Mouse (Mus musculus) liver, embryonic 16.5 days (tissue): ENCODE results near the gene Gzmb. TPM values are rescaled to one million over a fixed set of nuclear protein-coding genes. Genes with fewer than 3 reads are reported as not detected.

Experiments used
- ATAC-seq: fragments of 200-750 bp; cut with Nextera tagmentation; 2 replicates; pipeline ENCODE4 v1.8.0; 2017; ENCODE audit warnings: low read depth, mild to moderate bottlenecking, moderate number of reproducible peaks, moderate library complexity
- H3K27ac ChIP-seq: fragments of 300-500 bp; sonication (generic); 2 replicates; pipeline ENCODE4 v1.5.1; 2014; ENCODE audit warnings: mild to moderate bottlenecking, low read length
- H3K27me3 ChIP-seq: fragments of 300-500 bp; sonication (generic); 2 replicates; pipeline ENCODE4 v1.6.1; 2014; ENCODE audit warnings: low read depth, low read length, mixed read lengths; ENCODE audit not compliant: control insufficient read depth, insufficient read depth
- H3K36me3 ChIP-seq: fragments of 300-500 bp; sonication (generic); 2 replicates; pipeline ENCODE4 v1.6.1; 2014; ENCODE audit warnings: mild to moderate bottlenecking; ENCODE audit not compliant: control insufficient read depth, insufficient read depth
- H3K4me1 ChIP-seq: fragments of 300-500 bp; sonication (generic); 2 replicates; pipeline ENCODE4 v1.6.1; 2014; ENCODE audit warnings: low read depth, low read length, mixed read lengths; ENCODE audit not compliant: control insufficient read depth
- H3K4me2 ChIP-seq: fragments of 300-500 bp; sonication (generic); 2 replicates; pipeline ENCODE4 v1.6.1; 2014; ENCODE audit warnings: low read depth, low read length, mixed read lengths
- H3K4me3 ChIP-seq: fragments of 300-500 bp; sonication (generic); 2 replicates; pipeline ENCODE4 v1.5.1; 2014; ENCODE audit warnings: low read depth, mild to moderate bottlenecking, low read length
- H3K9ac ChIP-seq: fragments of 300-500 bp; sonication (generic); 2 replicates; pipeline ENCODE4 v1.6.1; 2014; ENCODE audit warnings: low read depth, low read length
- H3K9me3 ChIP-seq: fragments of 300-500 bp; sonication (generic); replicated peaks from 2 replicates; pipeline ENCODE4 v1.6.1; 2016; ENCODE audit warnings: low read length; ENCODE audit not compliant: control insufficient read depth
- whole genome bisulfite sequencing: fragments of 180-500 bp; shearing (Covaris S2); extraction: QIAGEN DNeasy Blood & Tissue Kit; methylation state at CpG from one replicate; pipeline ENCODE4 v1.1.7; 2014; ENCODE audit not compliant: insufficient replicate concordance; 5-methylcytosine and 5-hydroxymethylcytosine counted together
- polyA plus RNA-seq: library from polyadenylated mRNA; unstranded; fragments of >200 nt; fragmentation: Nextera tagmentation; extraction: Ambion mirVana; gene quantifications from 2 replicates; pipeline ENCODE4 v1.2.1, GENCODE M21; 2015

Gzmb gene
- polyA plus RNA-seq, 1 experiment from 2014 or later: 0.83 TPM

- Histone ChIP-seq H3K36me3 (no peaks in the 10 kb centered on the region), H3K4me2 (no peak within 1 kb of the TSS), H3K27ac (no peak within 1 kb of the TSS), H3K4me3 (no peak within 1 kb of the TSS), H3K9me3 (no peaks in the 10 kb centered on the region), H3K9ac (no peak within 1 kb of the TSS), H3K27me3 (no peaks in the 10 kb centered on the region), H3K4me1 (no peaks in the 10 kb centered on the region)
- 27% methylated on average over 2 of the region's 2 CpGs for WGBS
- ATAC-seq: no peak
These were observed 27.5 kb downstream of the Gzmb start, which contains the start of gene Gzmc for GRCm38 (mm10) chr14:56234556-56234955. Gene Gzmc (minus strand): TSS chr14:56234656.

- 60% methylated on average over 4 of the region's 4 CpGs for WGBS
- H3K27ac ChIP-seq: no peak within 1 kb of the TSS
- H3K4me2 ChIP-seq: no peak within 1 kb of the TSS
- no peaks in the 10 kb centered on the region for H3K4me1 ChIP-seq
- no peak within 1 kb of the TSS for H3K4me3 ChIP-seq
- H3K9ac ChIP-seq: no peak within 1 kb of the TSS
- H3K9me3 ChIP-seq: no peaks in the 10 kb centered on the region
- ATAC-seq: no peak
- H3K27me3 ChIP-seq: no peaks in the 10 kb centered on the region
- no peaks in the 10 kb centered on the region for H3K36me3 ChIP-seq
These were observed 50.7 kb downstream of the Gzmb start, which contains the start of gene Gzmf for GRCm38 (mm10) chr14:56211317-56211716. Gene Gzmf (minus strand): TSS chr14:56211417.

Other genes with a start within 250 kb of the Gzmb start
- 0.09 TPM in 1 of 2 replicates, not detected in the other for gene Mcpt1, start 244.3 kb downstream of the Gzmb start, polyA plus RNA-seq
- gene Mcpt9, start 231.8 kb downstream of the Gzmb start, polyA plus RNA-seq: not detected in 2 replicates
- gene Mcpt2, start 220.2 kb downstream of the Gzmb start, polyA plus RNA-seq: 0.12 and 0.15 TPM in 2 replicates
- gene Mcpt4, start 199.9 kb downstream of the Gzmb start, polyA plus RNA-seq: 0.19 TPM in 1 of 2 replicates, not detected in the other
- 4.3 and 7.3 TPM in 2 replicates for gene Mcpt8, start 177.0 kb downstream of the Gzmb start, polyA plus RNA-seq
- gene Ctsg, start 159.7 kb downstream of the Gzmb start, polyA plus RNA-seq: 34.2 and 40.5 TPM in 2 replicates
- gene Gzme, start 141.6 kb downstream of the Gzmb start, polyA plus RNA-seq: not detected in 2 replicates
- not detected in 2 replicates for gene Gzmd, start 129.7 kb downstream of the Gzmb start, polyA plus RNA-seq
- gene Gzmg, start 102.7 kb downstream of the Gzmb start, polyA plus RNA-seq: not detected in 2 replicates
- not detected in 2 replicates for gene Gzmn, start 87.7 kb downstream of the Gzmb start, polyA plus RNA-seq
- not detected in 2 replicates for gene Gzmf, start 50.8 kb downstream of the Gzmb start, polyA plus RNA-seq
- 0.11 TPM in 1 of 2 replicates, not detected in the other for gene Gzmc, start 27.6 kb downstream of the Gzmb start, polyA plus RNA-seq
- gene Atp12a, start 102.8 kb upstream of the Gzmb start, polyA plus RNA-seq: not detected in 2 replicates
- gene Rnf17, start 140.3 kb upstream of the Gzmb start, polyA plus RNA-seq: 0.57 and 1.1 TPM in 2 replicates